ENCODE assay signal across 19 mouse cellular contexts in genomic region chr4:32852294-32852693, GRCm38 (mm10). TPM values are rescaled to one million over a fixed set of nuclear protein-coding genes. Genes with fewer than 3 reads are reported as not detected.
DNase-seq lines count a peak whose midpoint lies in the region; ATAC-seq and TF ChIP-seq lines count a peak whose summit lies in the region.
"Had no signal": no experiment of that assay in that cellular context is flagged by ENCODE, and none has a peak within 500 bp of the region (broad histone marks: within the 10 kb centered on the region; RNA-seq: fewer than 3 reads in every experiment).

No protein-coding gene starts in this region.

- no peaks in the 10 kb centered on the region for H3K9me3 ChIP-seq in hindbrain, embryonic 14.5 days (ENCODE audit: control insufficient read depth, low read length)
- no peaks in the 10 kb centered on the region for H3K9me3 ChIP-seq in hindbrain, embryonic 16.5 days (ENCODE audit: control insufficient read depth, low read length)
- H3K9me3 ChIP-seq in midbrain, embryonic 16.5 days (replicated peaks; ENCODE audit: control insufficient read depth, low read length, poor library complexity, severe bottlenecking): no peaks in the 10 kb centered on the region
- no peaks in the 10 kb centered on the region for H3K9me3 ChIP-seq in midbrain, embryonic 10.5 days (replicated peaks)
- no peaks in the 10 kb centered on the region for H3K9me3 ChIP-seq in midbrain, postnatal 0 days (ENCODE audit: low read length)
- H3K9me3 ChIP-seq: embryonic facial prominence, embryonic 12.5 days; heart, embryonic 13.5 days had no signal

- H3K4me2 ChIP-seq in hindbrain, embryonic 14.5 days (replicated peaks): no peak overlapping the region
- no peak overlapping the region for H3K4me2 ChIP-seq in hindbrain, embryonic 16.5 days (ENCODE audit: low read length)
- no peak overlapping the region for H3K4me2 ChIP-seq in midbrain, embryonic 16.5 days (ENCODE audit: low read length)
- no peak overlapping the region for H3K4me2 ChIP-seq in midbrain, postnatal 0 days (ENCODE audit: low read depth, low read length, poor library complexity, severe bottlenecking)
- H3K4me2 ChIP-seq: embryonic facial prominence, embryonic 12.5 days; heart, embryonic 13.5 days had no signal

- H3K27me3 ChIP-seq in hindbrain, embryonic 14.5 days (ENCODE audit: control insufficient read depth, insufficient read depth, low read length): no peaks in the 10 kb centered on the region
- no peaks in the 10 kb centered on the region for H3K27me3 ChIP-seq in hindbrain, embryonic 16.5 days (replicated peaks; ENCODE audit: control insufficient read depth, insufficient read depth, low read length)
- H3K27me3 ChIP-seq in midbrain, embryonic 16.5 days (ENCODE audit: control insufficient read depth, insufficient read depth, low read depth, low read length): no peaks in the 10 kb centered on the region
- H3K27me3 ChIP-seq in midbrain, embryonic 10.5 days (ENCODE audit: low read depth, poor library complexity, severe bottlenecking): no peaks in the 10 kb centered on the region
- H3K27me3 ChIP-seq in midbrain, postnatal 0 days (ENCODE audit: insufficient read depth, low read length): no peaks in the 10 kb centered on the region
- H3K27me3 ChIP-seq: embryonic facial prominence, embryonic 12.5 days; heart, embryonic 13.5 days had no signal

- 54% methylated on average over 8 of the region's 8 CpGs for WGBS in hindbrain, embryonic 14.5 days
- WGBS in hindbrain, embryonic 16.5 days: 59% methylated on average over 8 of the region's 8 CpGs
- WGBS in midbrain, embryonic 16.5 days: 53% methylated on average over 8 of the region's 8 CpGs
- WGBS in midbrain, embryonic 10.5 days: 89% methylated on average over 8 of the region's 8 CpGs
- WGBS in midbrain, postnatal 0 days: 36% methylated on average over 8 of the region's 8 CpGs

- H3K36me3 ChIP-seq in hindbrain, embryonic 14.5 days (replicated peaks; ENCODE audit: control insufficient read depth, insufficient read depth): no peaks in the 10 kb centered on the region
- H3K36me3 ChIP-seq in hindbrain, embryonic 16.5 days (ENCODE audit: control insufficient read depth, insufficient read depth, low read length): no peaks in the 10 kb centered on the region
- no peaks in the 10 kb centered on the region for H3K36me3 ChIP-seq in midbrain, embryonic 16.5 days (ENCODE audit: control insufficient read depth, insufficient read depth, low read length)
- H3K36me3 ChIP-seq in midbrain, embryonic 10.5 days: peaks cover 4% of the 10 kb centered on the region; the same call in 1 of the 2 replicates
- H3K36me3 ChIP-seq in midbrain, postnatal 0 days (ENCODE audit: insufficient read depth, low read length): peaks cover under 1% of the 10 kb centered on the region; the same call in 1 of the 2 replicates
- H3K36me3 ChIP-seq: embryonic facial prominence, embryonic 12.5 days; heart, embryonic 13.5 days had no signal

- H3K9ac ChIP-seq in hindbrain, embryonic 14.5 days: no peak overlapping the region
- H3K9ac ChIP-seq in hindbrain, embryonic 16.5 days (ENCODE audit: low read depth, low read length): no peak overlapping the region
- H3K9ac ChIP-seq in midbrain, embryonic 16.5 days (ENCODE audit: low read depth, low read length): no peak overlapping the region
- no peak overlapping the region for H3K9ac ChIP-seq in midbrain, postnatal 0 days (replicated peaks; ENCODE audit: low read length, poor library complexity, severe bottlenecking)
- H3K9ac ChIP-seq: embryonic facial prominence, embryonic 12.5 days; heart, embryonic 13.5 days had no signal

- H3K4me1 ChIP-seq in hindbrain, embryonic 14.5 days (replicated peaks; ENCODE audit: control insufficient read depth, insufficient read depth, low read length): peaks cover 13% of the 10 kb centered on the region; the same call in 1 of the 2 replicates
- H3K4me1 ChIP-seq in hindbrain, embryonic 16.5 days (ENCODE audit: control insufficient read depth, insufficient read depth, low read depth, low read length): peaks cover 4% of the 10 kb centered on the region
- H3K4me1 ChIP-seq in midbrain, embryonic 16.5 days (ENCODE audit: control insufficient read depth, insufficient read depth, low read length): peaks cover 6% of the 10 kb centered on the region
- peaks cover 11% of the 10 kb centered on the region for H3K4me1 ChIP-seq in midbrain, embryonic 10.5 days
- H3K4me1 ChIP-seq in midbrain, postnatal 0 days (ENCODE audit: insufficient read depth, low read length): no peaks in the 10 kb centered on the region
- H3K4me1 ChIP-seq: embryonic facial prominence, embryonic 12.5 days; heart, embryonic 13.5 days had no signal

- ATAC-seq in hindbrain, embryonic 14.5 days (ENCODE audit: low FRiP score): peak; percentile 43; the same call in 1 of the 2 replicates
- ATAC-seq in hindbrain, embryonic 16.5 days: no peak
- no peak for ATAC-seq in midbrain, embryonic 16.5 days
- no peak for ATAC-seq in midbrain, postnatal 0 days (ENCODE audit: low FRiP score)
- ATAC-seq: forebrain, embryonic 14.5 days had no signal

- no peak overlapping the region for H3K4me3 ChIP-seq in hindbrain, embryonic 14.5 days (replicated peaks; ENCODE audit: low read length)
- H3K4me3 ChIP-seq in hindbrain, embryonic 16.5 days (ENCODE audit: low read length): no peak overlapping the region
- H3K4me3 ChIP-seq in midbrain, embryonic 16.5 days (ENCODE audit: low read depth, low read length): no peak overlapping the region
- H3K4me3 ChIP-seq in midbrain, embryonic 10.5 days: no peak overlapping the region
- no peak overlapping the region for H3K4me3 ChIP-seq in midbrain, postnatal 0 days (ENCODE audit: low read depth, low read length)
- H3K4me3 ChIP-seq: embryonic facial prominence, embryonic 12.5 days; heart, embryonic 13.5 days had no signal

- no peak for DNase-seq in hindbrain, embryonic 14.5 days (ENCODE audit: low spot score)
- DNase-seq in midbrain, embryonic 10.5 days (ENCODE audit: low spot score): no peak
- no peak for DNase-seq in midbrain, postnatal 0 days (ENCODE audit: low spot score)
- DNase-seq in adrenal gland, adult (ENCODE audit: inconsistent age in 2 of 2, low spot score in 1 of 2): no peak
- DNase-seq: adrenal gland, adult 8-10 months; adrenal gland, postnatal 36 days; cerebellum, adult 11 months; cerebellum, adult 8-10 months; cerebellum, postnatal 14 days; embryo, embryonic 11 days; gastrocnemius, postnatal 36 days; heart, adult 11 months; heart, postnatal 36 days had no signal

- no peak for TF ChIP-seq CTCF in midbrain, postnatal 0 days (IDR thresholded peaks at IDR 0.05)

- peak overlapping the region; percentile 47; the same call in 1 of the 2 replicates for H3K27ac ChIP-seq in hindbrain, embryonic 14.5 days
- no peak overlapping the region for H3K27ac ChIP-seq in hindbrain, embryonic 16.5 days (ENCODE audit: low read depth, low read length)
- H3K27ac ChIP-seq in midbrain, embryonic 16.5 days (ENCODE audit: low read length): peak overlapping the region; percentile 0; the same call in 1 of the 2 replicates
- H3K27ac ChIP-seq in midbrain, embryonic 10.5 days (replicated peaks): no peak overlapping the region
- H3K27ac ChIP-seq in midbrain, postnatal 0 days (ENCODE audit: low read depth, low read length): peak overlapping the region; percentile 44; the same call in 1 of the 2 replicates
- H3K27ac ChIP-seq: embryonic facial prominence, embryonic 12.5 days; heart, embryonic 13.5 days; hindbrain, postnatal 0 days had no signal

RNA-seq across cellular contexts. Expression of gene Lyrm2, which starts 52.2 kb away (rescaled TPM):
- polyA plus RNA-seq in hindbrain, embryonic 14.5 days (2014; fragmentation: Nextera tagmentation; extraction: Ambion mirVana): 100 and 120 TPM in 2 replicates
- 102 and 104 TPM in 2 replicates for polyA plus RNA-seq in hindbrain, embryonic 16.5 days (2015; fragmentation: Nextera tagmentation; extraction: Ambion mirVana)
- 106 and 119 TPM in 2 replicates for polyA plus RNA-seq in midbrain, embryonic 16.5 days (2015; fragmentation: Nextera tagmentation; extraction: Ambion mirVana)
- polyA plus RNA-seq in midbrain, embryonic 10.5 days (2016; fragmentation: Nextera tagmentation; extraction: Ambion mirVana): 124 and 142 TPM in 2 replicates
- 27.3 and 82.4 TPM in 2 replicates for total RNA-seq in midbrain, postnatal 0 days (2014; rRNA removed)
- polyA plus RNA-seq in midbrain, postnatal 0 days (2015; fragmentation: Nextera tagmentation; extraction: Ambion mirVana): 115 and 117 TPM in 2 replicates

Comparison
In these comparisons a context has a peak if more than half of its experiments do, and no peak if none do; other contexts are left out.
1. H3K27ac ChIP-seq: peak in hindbrain, embryonic 14.5 days (single experiment), midbrain, embryonic 16.5 days (single experiment) and midbrain, postnatal 0 days (single experiment); none in hindbrain, embryonic 16.5 days (single experiment) and midbrain, embryonic 10.5 days (single experiment).